ENCODE assay signal across 8 mouse cellular contexts in the genomic region with DNA sequence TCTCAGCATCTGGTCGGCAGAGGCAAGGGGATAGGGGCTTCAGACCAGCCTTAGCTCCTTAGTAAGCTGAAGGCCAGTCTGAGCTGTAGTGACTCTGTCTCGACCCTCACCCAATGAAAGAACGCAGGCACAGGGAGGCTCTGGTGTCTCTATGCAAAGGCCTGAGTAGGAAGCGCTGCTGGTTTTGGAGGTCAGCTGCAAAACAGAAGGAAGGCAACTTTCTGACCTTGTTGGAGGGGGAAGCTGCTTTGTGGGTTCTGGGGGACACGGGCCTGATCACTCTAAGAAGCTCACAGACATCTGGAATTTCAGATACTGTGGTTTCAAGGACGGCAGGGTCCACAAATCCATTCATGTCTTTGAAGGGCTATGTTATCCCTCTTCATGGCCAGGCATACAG. TPM values are rescaled to one million over a fixed set of nuclear protein-coding genes. Genes with fewer than 3 reads are reported as not detected.
DNase-seq lines count a peak whose midpoint lies in the region; ATAC-seq lines count a peak whose summit lies in the region.

No protein-coding gene starts in this region.

- DNase-seq in heart, embryonic 10.5 days (ENCODE audit: low spot score), result no peak
- no peak for DNase-seq in heart, adult 9 months (ENCODE audit: low spot score in 2 of 2)
- DNase-seq in limb, embryonic 10.5 days (ENCODE audit: low spot score), result no peak
- DNase-seq in cerebellum, postnatal 25 days, result no peak
- no peak for DNase-seq in B cell, adult 2 months

- H3K4me3 ChIP-seq in heart, embryonic 10.5 days, result peak overlapping the region; percentile 45
- peak overlapping the region; percentile 87 for H3K4me3 ChIP-seq in megakaryocyte, embryonic 14.5 days (replicated peaks)
- H3K4me3 ChIP-seq in limb, embryonic 10.5 days, result peak overlapping the region; percentile 33; the same call in 1 of the 2 replicates
- no peak overlapping the region; the same call in 1 of the 2 replicates for H3K4me3 ChIP-seq in neural tube, embryonic 15.5 days (replicated peaks)

- H3K27ac ChIP-seq in heart, embryonic 10.5 days, result peak overlapping the region; percentile 76
- no peak overlapping the region for H3K27ac ChIP-seq in limb, embryonic 10.5 days
- no peak overlapping the region for H3K27ac ChIP-seq in neural tube, embryonic 15.5 days (replicated peaks)

- peak overlapping the region; percentile 53; the same call in 1 of the 2 replicates for H3K4me2 ChIP-seq in neural tube, embryonic 15.5 days

- H3K9ac ChIP-seq in neural tube, embryonic 15.5 days (replicated peaks), result no peak overlapping the region

- H3K4me1 ChIP-seq in heart, embryonic 10.5 days, result peaks cover 36% of the 10 kb centered on the region
- H3K4me1 ChIP-seq in megakaryocyte, embryonic 14.5 days, result peaks cover 56% of the 10 kb centered on the region
- H3K4me1 ChIP-seq in limb, embryonic 10.5 days, result peaks cover 23% of the 10 kb centered on the region
- H3K4me1 ChIP-seq in neural tube, embryonic 15.5 days, result peaks cover 12% of the 10 kb centered on the region

- no peaks in the 10 kb centered on the region for H3K36me3 ChIP-seq in heart, embryonic 10.5 days
- H3K36me3 ChIP-seq in megakaryocyte, embryonic 14.5 days (replicated peaks; ENCODE audit: low read length), result peaks cover 13% of the 10 kb centered on the region
- no peaks in the 10 kb centered on the region for H3K36me3 ChIP-seq in limb, embryonic 10.5 days
- H3K36me3 ChIP-seq in neural tube, embryonic 15.5 days, result no peaks in the 10 kb centered on the region

- 63% methylated on average over 6 of the region's 6 CpGs for WGBS in heart, embryonic 10.5 days
- 69% methylated on average over 6 of the region's 6 CpGs for WGBS in limb, embryonic 10.5 days
- WGBS in neural tube, embryonic 15.5 days, result 72% methylated on average over 6 of the region's 6 CpGs

- H3K27me3 ChIP-seq in heart, embryonic 10.5 days (ENCODE audit: insufficient read depth, poor library complexity, severe bottlenecking), result no peaks in the 10 kb centered on the region
- no peaks in the 10 kb centered on the region for H3K27me3 ChIP-seq in megakaryocyte, embryonic 14.5 days (replicated peaks)
- no peaks in the 10 kb centered on the region for H3K27me3 ChIP-seq in limb, embryonic 10.5 days (ENCODE audit: low read depth, poor library complexity, severe bottlenecking)
- no peaks in the 10 kb centered on the region for H3K27me3 ChIP-seq in neural tube, embryonic 15.5 days (replicated peaks)

- no peak for ATAC-seq in megakaryocyte, adult 5-6 weeks (ENCODE audit: poor library complexity, severe bottlenecking)
- ATAC-seq in neural tube, embryonic 15.5 days (ENCODE audit: low FRiP score), result no peak

- H3K9me3 ChIP-seq in heart, embryonic 10.5 days, result no peaks in the 10 kb centered on the region
- H3K9me3 ChIP-seq in megakaryocyte, embryonic 14.5 days, result no peaks in the 10 kb centered on the region
- H3K9me3 ChIP-seq in limb, embryonic 10.5 days (replicated peaks), result no peaks in the 10 kb centered on the region
- H3K9me3 ChIP-seq in neural tube, embryonic 15.5 days (replicated peaks), result no peaks in the 10 kb centered on the region

RNA-seq across cellular contexts. Expression of a gene that starts 46.6 kb away (rescaled TPM):
- 64.8 and 68.6 TPM in 2 replicates for polyA plus RNA-seq in heart, embryonic 10.5 days (2016; fragmentation: Nextera tagmentation; extraction: Ambion mirVana)
- polyA plus RNA-seq in megakaryocyte, embryonic 14.5 days (2012; ENCODE audit: insufficient read depth, low replicate concordance), result 17.9 and 24.1 TPM in 2 replicates
- total RNA-seq in megakaryocyte, adult 5-6 weeks (2015), result 41.6 and 47.2 TPM in 2 replicates
- 30.3 and 34.1 TPM in 2 replicates for total RNA-seq in megakaryocyte, adult 5-6 weeks (2017)
- polyA plus RNA-seq in limb, embryonic 10.5 days (2016; fragmentation: Nextera tagmentation; extraction: Ambion mirVana), result 73.9 and 74.4 TPM in 2 replicates
- 91.2 and 94.4 TPM in 2 replicates for polyA plus RNA-seq in neural tube, embryonic 15.5 days (2015; fragmentation: Nextera tagmentation; extraction: Ambion mirVana)

RNA-seq across cellular contexts. Expression of a gene that starts 56.2 kb away (rescaled TPM):
- polyA plus RNA-seq in heart, embryonic 10.5 days (2016; fragmentation: Nextera tagmentation; extraction: Ambion mirVana), result 20.8 and 21.4 TPM in 2 replicates
- polyA plus RNA-seq in megakaryocyte, embryonic 14.5 days (2012; ENCODE audit: insufficient read depth, low replicate concordance), result 10.6 and 40.8 TPM in 2 replicates
- total RNA-seq in megakaryocyte, adult 5-6 weeks (2015), result 1.2 and 2.1 TPM in 2 replicates
- total RNA-seq in megakaryocyte, adult 5-6 weeks (2017), result 0.20 and 0.62 TPM in 2 replicates
- polyA plus RNA-seq in limb, embryonic 10.5 days (2016; fragmentation: Nextera tagmentation; extraction: Ambion mirVana), result 15.8 and 17.2 TPM in 2 replicates
- 31.4 and 36.1 TPM in 2 replicates for polyA plus RNA-seq in neural tube, embryonic 15.5 days (2015; fragmentation: Nextera tagmentation; extraction: Ambion mirVana)
